Mouse (Mus musculus): ENCODE data around the gene Vps8.

The Vps8 gene

GRCm38 (mm10) chr16:21550453-21550852, 127.5 kb downstream of the Vps8 start:
- DNase-seq (ENCODE audit: low spot score): no peak

- DNase-seq (ENCODE audit: low spot score): no peak
These were observed 130.6 kb downstream of the Vps8 start for GRCm38 (mm10) chr16:21553506-21553905.

GRCm38 (mm10) chr16:21562625-21563300, 139.8 kb downstream of the Vps8 start:
- DNase-seq (ENCODE audit: low spot score): no peak

GRCm38 (mm10) chr16:21563322-21563721, 140.4 kb downstream of the Vps8 start:
- DNase-seq (ENCODE audit: low spot score): no peak

- no peak for DNase-seq (ENCODE audit: low spot score)
These were observed 144.2 kb downstream of the Vps8 start for GRCm38 (mm10) chr16:21567093-21567492.

- DNase-seq (ENCODE audit: low spot score): no peak
These were observed 147.0 kb downstream of the Vps8 start for GRCm38 (mm10) chr16:21569952-21570351.

- DNase-seq (ENCODE audit: low spot score): no peak
These were observed 147.9 kb downstream of the Vps8 start for GRCm38 (mm10) chr16:21570786-21571185.

- DNase-seq (ENCODE audit: low spot score): peak; percentile 46
These were observed 153.1 kb downstream of the Vps8 start for GRCm38 (mm10) chr16:21576000-21576420.

GRCm38 (mm10) chr16:21589110-21589509, 166.2 kb downstream of the Vps8 start:
- no peak for DNase-seq (ENCODE audit: low spot score)

GRCm38 (mm10) chr16:21590806-21591205, 167.9 kb downstream of the Vps8 start:
- no peak for DNase-seq (ENCODE audit: low spot score)

GRCm38 (mm10) chr16:21591511-21591910, 168.6 kb downstream of the Vps8 start:
- DNase-seq (ENCODE audit: low spot score): no peak

- no peak for DNase-seq (ENCODE audit: low spot score)
These were observed 172.6 kb downstream of the Vps8 start for GRCm38 (mm10) chr16:21595539-21595938.

- no peak for DNase-seq (ENCODE audit: low spot score)
These were observed 181.4 kb downstream of the Vps8 start for GRCm38 (mm10) chr16:21604354-21604753.

- no peak for DNase-seq (ENCODE audit: low spot score)
These were observed 183.5 kb downstream of the Vps8 start for GRCm38 (mm10) chr16:21606249-21607020.

- no peak for DNase-seq (ENCODE audit: low spot score)
These were observed 184.2 kb downstream of the Vps8 start for GRCm38 (mm10) chr16:21607021-21607650.

- DNase-seq (ENCODE audit: low spot score): no peak
These were observed 184.7 kb downstream of the Vps8 start for GRCm38 (mm10) chr16:21607651-21608040.

GRCm38 (mm10) chr16:21608176-21608865, 185.4 kb downstream of the Vps8 start:
- no peak for DNase-seq (ENCODE audit: low spot score)

GRCm38 (mm10) chr16:21610473-21610872, 187.6 kb downstream of the Vps8 start:
- no peak for DNase-seq (ENCODE audit: low spot score)

GRCm38 (mm10) chr16:21615802-21616201, 192.9 kb downstream of the Vps8 start:
- peak; percentile 70 for DNase-seq (ENCODE audit: low spot score)

- DNase-seq (ENCODE audit: low spot score): no peak
These were observed 197.7 kb downstream of the Vps8 start for GRCm38 (mm10) chr16:21620630-21621029.

GRCm38 (mm10) chr16:21625784-21626634, 203.1 kb downstream of the Vps8 start:
- peak; percentile 66 for DNase-seq (ENCODE audit: low spot score)

All from retina, embryonic 14.5 days (tissue).